Mouse (Mus musculus): ENCODE data around the gene Celf1.

Celf1 gene

GRCm38 (mm10) chr2:91064211-91064610 lies 124.0 kb downstream of the Celf1 start:
- DNase-seq: no peak

DNA sequence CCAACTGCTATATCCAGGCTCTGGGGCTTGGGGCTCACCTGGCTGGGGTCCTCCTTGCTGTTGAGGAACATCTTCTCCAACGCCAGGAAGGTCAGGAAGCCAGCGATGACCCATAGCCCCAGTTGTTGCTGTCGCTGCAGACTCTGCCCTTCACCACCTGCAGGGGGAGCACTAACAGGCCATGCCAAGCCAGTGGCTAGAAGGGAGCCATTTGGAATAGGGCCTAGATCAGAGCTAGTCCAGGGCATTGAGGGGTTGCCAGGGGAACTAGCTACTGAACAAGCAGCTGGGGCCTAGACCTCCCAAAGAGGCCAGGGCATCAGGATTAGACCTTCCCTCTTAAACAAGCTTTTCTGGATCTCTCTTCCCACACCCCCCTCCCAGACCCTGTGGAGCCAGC lies 125.4 kb downstream of the Celf1 start:
- peak; percentile 50 for DNase-seq

GRCm38 (mm10) chr2:91066455-91066854 lies 126.3 kb downstream of the Celf1 start:
- DNase-seq: no peak

DNA sequence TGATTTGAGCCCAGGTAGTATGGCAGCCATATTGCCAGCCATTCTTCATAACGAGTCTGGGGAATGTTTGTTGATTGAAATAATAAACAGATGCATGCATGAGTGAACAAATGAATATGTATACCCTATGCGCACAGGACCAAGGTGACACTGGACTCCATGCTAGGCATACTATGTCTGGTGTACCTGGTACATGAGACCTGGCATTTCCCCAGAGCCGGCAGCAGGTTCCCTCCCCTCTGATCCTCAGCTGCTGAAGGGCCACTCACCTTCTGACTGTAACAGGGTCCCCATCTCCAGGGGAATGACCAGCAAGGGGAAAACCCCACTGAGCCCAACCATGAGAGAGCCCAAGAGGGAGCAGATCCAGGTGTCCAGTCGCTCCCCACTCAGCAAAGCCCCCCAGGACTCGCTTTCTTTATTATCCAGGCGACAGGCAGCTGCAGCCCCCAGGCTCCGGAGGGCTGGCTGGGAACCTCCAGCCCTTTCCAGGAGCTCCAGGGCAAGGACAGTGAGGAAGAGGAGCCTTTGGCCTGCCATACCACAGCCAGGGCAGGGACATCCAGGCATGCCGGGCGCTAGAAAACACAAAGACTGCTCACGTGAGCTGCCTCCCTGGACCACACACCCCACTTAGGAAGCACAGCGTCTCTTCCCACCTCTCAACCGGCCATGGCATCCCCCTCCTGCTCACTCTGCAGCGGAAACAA lies 128.1 kb downstream of the Celf1 start:
- no peak for DNase-seq

- DNase-seq: no peak
Observed at GRCm38 (mm10) chr2:91068872-91069165, 128.6 kb downstream of the Celf1 start.

Data from cerebellum, adult 8-10 months (tissue).